Mouse (Mus musculus) embryonic facial prominence, embryonic 15.5 days (tissue): ENCODE results near the gene Numa1. TPM values are rescaled to one million over a fixed set of nuclear protein-coding genes. Genes with fewer than 3 reads are reported as not detected.
"Not testable (repeated sequence)": the region's sequence is repeated elsewhere in the genome, so short reads cannot be mapped to it uniquely, and the experiment has no call there.

ENCODE experiments used
- ATAC-seq: fragments of 200-750 bp; cut with Nextera tagmentation; 2 replicates; pipeline ENCODE4 v1.8.0; 2017; ENCODE audit warnings: low read depth, moderate TSS enrichment; ENCODE audit not compliant: insufficient number of reproducible peaks, low FRiP score, low TSS enrichment
- H3K27ac ChIP-seq: fragments of 300-500 bp; sonication (generic); replicated peaks from 2 replicates; pipeline ENCODE4 v1.5.1; 2015; ENCODE audit warnings: mild to moderate bottlenecking, inconsistent platforms
- H3K27me3 ChIP-seq: fragments of 300-500 bp; sonication (generic); 2 replicates; pipeline ENCODE4 v1.6.1; 2015; ENCODE audit warnings: inconsistent platforms
- H3K36me3 ChIP-seq: fragments of 300-500 bp; sonication (generic); 2 replicates; pipeline ENCODE4 v1.6.1; 2015; ENCODE audit warnings: mild to moderate bottlenecking, inconsistent platforms
- H3K4me1 ChIP-seq: fragments of 300-500 bp; sonication (generic); 2 replicates; pipeline ENCODE4 v1.6.1; 2015; ENCODE audit warnings: inconsistent platforms
- H3K4me2 ChIP-seq: fragments of 300-500 bp; sonication (generic); replicated peaks from 2 replicates; pipeline ENCODE4 v1.6.1; 2015; ENCODE audit warnings: mild to moderate bottlenecking, inconsistent platforms
- H3K4me3 ChIP-seq: fragments of 300-500 bp; sonication (generic); replicated peaks from 2 replicates; pipeline ENCODE4 v1.5.1; 2015; ENCODE audit warnings: mild to moderate bottlenecking, inconsistent platforms
- H3K9ac ChIP-seq: fragments of 300-500 bp; sonication (generic); 2 replicates; pipeline ENCODE4 v1.6.1; 2015; ENCODE audit warnings: inconsistent platforms
- H3K9me3 ChIP-seq: fragments of 300-500 bp; sonication (generic); replicated peaks from 2 replicates; pipeline ENCODE4 v1.6.1; 2016; ENCODE audit warnings: inconsistent platforms
- WGBS: fragments of 180-500 bp; shearing (Covaris S2); methylation state at CpG from one replicate; pipeline ENCODE4 v1.1.7; 2015; 5-methylcytosine and 5-hydroxymethylcytosine counted together
- polyA plus RNA-seq: library from polyadenylated mRNA; unstranded; fragments of >200 nt; fragmentation: Nextera tagmentation; extraction: Ambion mirVana; gene quantifications from 2 replicates; pipeline ENCODE4 v1.2.1, GENCODE M21; 2015

Numa1 gene
- polyA plus RNA-seq, 1 experiment from 2014 or later = 73.7 TPM

DNA sequence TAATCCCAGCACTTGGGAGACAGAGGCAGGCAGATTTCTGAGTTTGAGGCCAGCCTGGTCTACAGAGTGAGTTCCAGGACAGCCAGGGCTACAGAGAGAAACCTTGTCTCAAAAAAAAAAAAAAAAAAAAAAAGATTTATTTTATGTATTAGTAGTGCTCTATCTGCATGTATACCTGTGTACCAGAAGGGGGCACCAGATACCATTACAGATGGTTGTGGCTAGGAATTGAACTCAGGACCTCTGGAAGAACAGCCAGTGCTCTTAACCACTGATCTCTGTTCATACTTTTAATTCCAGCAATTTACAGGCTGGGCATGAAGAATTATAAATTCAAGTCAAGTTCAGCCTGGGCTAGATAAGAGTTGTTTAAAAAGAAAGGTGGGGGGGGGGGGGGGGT is 114.6 kb downstream of the Numa1 start:
- H3K36me3 ChIP-seq = 0 out of 2 replicates have a peak, but pooled peaks cover 19% of the 10 kb centered on the region
- not testable (repeated sequence) for H3K4me3 ChIP-seq, ATAC-seq

GRCm38 (mm10) chr7:102061353-102061752 is 127.4 kb downstream of the Numa1 start:
- H3K4me1 ChIP-seq = peaks cover 14% of the 10 kb centered on the region
- no peak overlapping the region for H3K27ac ChIP-seq
- H3K27me3 ChIP-seq = no peaks in the 10 kb centered on the region
- H3K4me3 ChIP-seq = no peak overlapping the region
- no peak overlapping the region for H3K9ac ChIP-seq
- peaks cover 16% of the 10 kb centered on the region for H3K36me3 ChIP-seq
- no peak for ATAC-seq
- H3K4me2 ChIP-seq = no peak overlapping the region
- 90% methylated on average over 3 of the region's 3 CpGs for WGBS
- H3K9me3 ChIP-seq = no peaks in the 10 kb centered on the region

More for the DNA sequence above, 114.6 kb downstream of the Numa1 start:
- H3K4me2 ChIP-seq, H3K9me3 ChIP-seq, H3K27me3 ChIP-seq, H3K4me1 ChIP-seq, H3K27ac ChIP-seq, H3K9ac ChIP-seq: not testable (repeated sequence)

DNA sequence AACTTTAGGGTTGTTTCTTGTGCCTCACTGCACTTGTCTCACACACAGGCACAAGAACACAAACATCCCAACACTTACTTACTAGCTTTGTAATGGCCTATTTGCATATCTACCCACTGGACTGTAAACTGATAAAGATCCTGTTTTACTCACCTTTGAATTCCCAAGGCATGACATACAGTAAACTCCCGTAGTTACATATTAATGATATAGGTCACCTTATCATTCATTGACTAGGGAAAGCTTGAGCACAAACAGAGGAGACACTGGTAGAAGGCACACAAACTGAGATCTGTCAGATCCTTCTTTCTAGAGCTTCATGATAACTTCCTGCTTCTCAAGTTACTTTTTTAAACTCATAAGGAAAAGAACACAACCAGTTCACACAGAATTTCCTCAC is 128.3 kb downstream of the Numa1 start:
- Histone ChIP-seq H3K9ac (no peak overlapping the region), H3K27me3 (no peaks in the 10 kb centered on the region), H3K4me1 (peaks cover 18% of the 10 kb centered on the region), H3K27ac (no peak overlapping the region), H3K36me3 (peaks cover 10% of the 10 kb centered on the region; the same call in 1 of the 2 replicates), H3K4me3 (no peak overlapping the region), H3K9me3 (no peaks in the 10 kb centered on the region), H3K4me2 (no peak overlapping the region)
- WGBS = 91% methylated on average over 1 of the region's 1 CpGs
- no peak for ATAC-seq

GRCm38 (mm10) chr7:102063891-102064290 is 130.0 kb downstream of the Numa1 start:
- H3K4me2 ChIP-seq = peak overlapping the region; percentile 68
- no peaks in the 10 kb centered on the region for H3K9me3 ChIP-seq
- peaks cover 8% of the 10 kb centered on the region; the same call in 1 of the 2 replicates for H3K36me3 ChIP-seq
- no peaks in the 10 kb centered on the region for H3K27me3 ChIP-seq
- ATAC-seq = no peak
- WGBS = 70% methylated on average over 9 of the region's 9 CpGs
- H3K27ac ChIP-seq = no peak overlapping the region
- peaks cover 18% of the 10 kb centered on the region for H3K4me1 ChIP-seq
- H3K4me3 ChIP-seq = peak overlapping the region; percentile 78
- H3K9ac ChIP-seq = no peak overlapping the region

Other genes starting within 250 kb of the Numa1 start
- gene Phox2a, start 115.8 kb upstream of the Numa1 start, polyA plus RNA-seq = 0.34 and 0.45 TPM in 2 replicates
- gene Inppl1, start 95.9 kb upstream of the Numa1 start, polyA plus RNA-seq = 48.0 and 57.4 TPM in 2 replicates
- gene Folr2, start 76.9 kb upstream of the Numa1 start, polyA plus RNA-seq = 3.5 and 4.2 TPM in 2 replicates
- 56.6 and 61.0 TPM in 2 replicates for gene Anapc15, start 70.4 kb upstream of the Numa1 start, polyA plus RNA-seq
- 0.35 and 0.81 TPM in 2 replicates for gene Folr1, start 63.3 kb upstream of the Numa1 start, polyA plus RNA-seq
- 164 and 166 TPM in 2 replicates for gene Lamtor1, start 28.2 kb upstream of the Numa1 start, polyA plus RNA-seq
- 0.29 and 0.45 TPM in 2 replicates for gene Tomt, start 27.8 kb upstream of the Numa1 start, polyA plus RNA-seq
- 22.0 and 29.2 TPM in 2 replicates for gene Lrrc51, start 216 bp upstream of the Numa1 start, polyA plus RNA-seq
- gene Il18bp, start 84.6 kb downstream of the Numa1 start, polyA plus RNA-seq = 2.4 and 2.5 TPM in 2 replicates
- 28.6 and 29.5 TPM in 2 replicates for gene Rnf121, start 131.4 kb downstream of the Numa1 start, polyA plus RNA-seq
- gene Xndc1, start 131.4 kb downstream of the Numa1 start, polyA plus RNA-seq = 31.6 and 37.4 TPM in 2 replicates
- 1.8 and 2.0 TPM in 2 replicates for gene Xntrpc, start 131.6 kb downstream of the Numa1 start, polyA plus RNA-seq
- 0.13 and 0.29 TPM in 2 replicates for gene Trpc2, start 149.0 kb downstream of the Numa1 start, polyA plus RNA-seq
- 13.2 and 19.4 TPM in 2 replicates for gene Art1, start 167.6 kb downstream of the Numa1 start, polyA plus RNA-seq
- gene Art5, start 175.4 kb downstream of the Numa1 start, polyA plus RNA-seq = 3.5 and 3.9 TPM in 2 replicates
- 0.25 and 0.57 TPM in 2 replicates for gene Chrna10, start 182.7 kb downstream of the Numa1 start, polyA plus RNA-seq